Mouse (Mus musculus): ENCODE results near the gene Obscn. TPM values are rescaled to one million over a fixed set of nuclear protein-coding genes. Genes with fewer than 3 reads are reported as not detected.

Gene Obscn
- 1.5 TPM for polyA plus RNA-seq (2015; fragmentation: Illumina TruSeq; extraction: RNeasy Lipid Tissue Mini Kit (QIAGEN cat#74804); ENCODE audit: low read depth, low replicate concordance)

GRCm38 (mm10) chr11:59135904-59136452 lies at the start of gene Obscn:
TSS of gene Obscn (minus strand) at chr11:59136402.

GRCm38 (mm10) chr11:59182864-59183331 lies 46.7 kb upstream of the Obscn start, which contains the start of gene Gjc2:
TSS of gene Gjc2 (minus strand) at chr11:59183213.

GRCm38 (mm10) chr11:59163255-59164236 lies 27.3 kb upstream of the Obscn start, which contains the start of gene Iba57:
TSS of gene Iba57 (minus strand) at chr11:59163739.

GRCm38 (mm10) chr11:58978027-58978705 lies 158.0 kb downstream of the Obscn start, which contains the start of gene Trim11:
TSS of gene Trim11 (plus strand) at chr11:58978093.

GRCm38 (mm10) chr11:58954420-58955142 lies 181.6 kb downstream of the Obscn start, which contains the start of the genes Hist3h2a and Trim17:
TSS of gene Hist3h2a (plus strand) at chr11:58954685.
TSS of gene Trim17 (plus strand) at chr11:58954685.

GRCm38 (mm10) chr11:58948542-58949479 lies 187.4 kb downstream of the Obscn start, which contains the start of gene Hist3h2ba:
TSS of gene Hist3h2ba (plus strand) at chr11:58948920.

Other genes starting within 250 kb of the Obscn start
- gene Zfp39, start 232.2 kb downstream of the Obscn start, polyA plus RNA-seq (2015; fragmentation: Illumina TruSeq; extraction: RNeasy Lipid Tissue Mini Kit (QIAGEN cat#74804); ENCODE audit: low read depth, low replicate concordance), result 5.3 TPM
- not detected for gene Btnl10, start 218.5 kb downstream of the Obscn start, polyA plus RNA-seq (2015; fragmentation: Illumina TruSeq; extraction: RNeasy Lipid Tissue Mini Kit (QIAGEN cat#74804); ENCODE audit: low read depth, low replicate concordance)
- 331 TPM for gene Rnf187, start 197.5 kb downstream of the Obscn start, polyA plus RNA-seq (2015; fragmentation: Illumina TruSeq; extraction: RNeasy Lipid Tissue Mini Kit (QIAGEN cat#74804); ENCODE audit: low read depth, low replicate concordance)
- gene Hist3h2ba, start 187.5 kb downstream of the Obscn start, polyA plus RNA-seq (2015; fragmentation: Illumina TruSeq; extraction: RNeasy Lipid Tissue Mini Kit (QIAGEN cat#74804); ENCODE audit: low read depth, low replicate concordance), result 67.2 TPM
- gene Hist3h2a, start 181.7 kb downstream of the Obscn start, polyA plus RNA-seq (2015; fragmentation: Illumina TruSeq; extraction: RNeasy Lipid Tissue Mini Kit (QIAGEN cat#74804); ENCODE audit: low read depth, low replicate concordance), result 33.6 TPM
- 5.9 TPM for gene Trim17, start 181.7 kb downstream of the Obscn start, polyA plus RNA-seq (2015; fragmentation: Illumina TruSeq; extraction: RNeasy Lipid Tissue Mini Kit (QIAGEN cat#74804); ENCODE audit: low read depth, low replicate concordance)
- 17.7 TPM for gene Trim11, start 158.3 kb downstream of the Obscn start, polyA plus RNA-seq (2015; fragmentation: Illumina TruSeq; extraction: RNeasy Lipid Tissue Mini Kit (QIAGEN cat#74804); ENCODE audit: low read depth, low replicate concordance)
- gene Iba57, start 27.3 kb upstream of the Obscn start, polyA plus RNA-seq (2015; fragmentation: Illumina TruSeq; extraction: RNeasy Lipid Tissue Mini Kit (QIAGEN cat#74804); ENCODE audit: low read depth, low replicate concordance), result 5.8 TPM
- gene Gjc2, start 46.8 kb upstream of the Obscn start, polyA plus RNA-seq (2015; fragmentation: Illumina TruSeq; extraction: RNeasy Lipid Tissue Mini Kit (QIAGEN cat#74804); ENCODE audit: low read depth, low replicate concordance), result 20.0 TPM
- 264 TPM for gene Guk1, start 55.8 kb upstream of the Obscn start, polyA plus RNA-seq (2015; fragmentation: Illumina TruSeq; extraction: RNeasy Lipid Tissue Mini Kit (QIAGEN cat#74804); ENCODE audit: low read depth, low replicate concordance)
- 71.7 TPM for gene Mrpl55, start 66.1 kb upstream of the Obscn start, polyA plus RNA-seq (2015; fragmentation: Illumina TruSeq; extraction: RNeasy Lipid Tissue Mini Kit (QIAGEN cat#74804); ENCODE audit: low read depth, low replicate concordance)
- gene 2310033P09Rik, start 71.9 kb upstream of the Obscn start, polyA plus RNA-seq (2015; fragmentation: Illumina TruSeq; extraction: RNeasy Lipid Tissue Mini Kit (QIAGEN cat#74804); ENCODE audit: low read depth, low replicate concordance), result 18.6 TPM
- gene Arf1, start 91.9 kb upstream of the Obscn start, polyA plus RNA-seq (2015; fragmentation: Illumina TruSeq; extraction: RNeasy Lipid Tissue Mini Kit (QIAGEN cat#74804); ENCODE audit: low read depth, low replicate concordance), result 538 TPM
- not detected for gene Wnt3a, start 154.3 kb upstream of the Obscn start, polyA plus RNA-seq (2015; fragmentation: Illumina TruSeq; extraction: RNeasy Lipid Tissue Mini Kit (QIAGEN cat#74804); ENCODE audit: low read depth, low replicate concordance)
- gene Wnt9a, start 170.5 kb upstream of the Obscn start, polyA plus RNA-seq (2015; fragmentation: Illumina TruSeq; extraction: RNeasy Lipid Tissue Mini Kit (QIAGEN cat#74804); ENCODE audit: low read depth, low replicate concordance), result 9.0 TPM
- gene Prss38, start 239.3 kb upstream of the Obscn start, polyA plus RNA-seq (2015; fragmentation: Illumina TruSeq; extraction: RNeasy Lipid Tissue Mini Kit (QIAGEN cat#74804); ENCODE audit: low read depth, low replicate concordance), result not detected